Mouse (Mus musculus) E14TG2a.4 (cell line): ENCODE data around the gene Olfr728.

Experiments used
- CTCF ChIP-seq: conservative IDR thresholded peaks from 2 replicates; pipeline ENCODE4 v1.5.1; 2014; ENCODE audit warnings: low read length
- NANOG ChIP-seq: IDR thresholded peaks from 2 replicates; pipeline ENCODE4 v1.6.1; 2014; ENCODE audit warnings: borderline replicate concordance, low read length, mixed read lengths

GRCm38 (mm10) chr14:50122886-50123285 lies 19.6 kb downstream of the Olfr728 start, which contains the start of gene Olfr727:
- TF ChIP-seq CTCF (no peak), NANOG (no peak)
